Mouse (Mus musculus) gastrocnemius, adult 8-10 months (tissue): ENCODE measurements around the gene Map2k2. TPM values are rescaled to one million over a fixed set of nuclear protein-coding genes. Genes with fewer than 3 reads are reported as not detected.
"Not testable (repeated sequence)": the region's sequence is repeated elsewhere in the genome, so short reads cannot be mapped to it uniquely, and the experiment has no call there.

Experiments used
- DNase-seq, 2 experiments: peaks; one replicate each; pipeline ENCODE4 v3.0.0; 2022; ENCODE audit warnings: low spot score in 2 of 2
- total RNA-seq, 4 experiments: library from RNA; stranded (reverse); gene quantifications; 2 replicates each; pipeline ENCODE4 v1.2.4; 2022

Gene Map2k2
- total RNA-seq, result 100 to 1,000 TPM; 197 to 233 (median 208) TPM

DNA sequence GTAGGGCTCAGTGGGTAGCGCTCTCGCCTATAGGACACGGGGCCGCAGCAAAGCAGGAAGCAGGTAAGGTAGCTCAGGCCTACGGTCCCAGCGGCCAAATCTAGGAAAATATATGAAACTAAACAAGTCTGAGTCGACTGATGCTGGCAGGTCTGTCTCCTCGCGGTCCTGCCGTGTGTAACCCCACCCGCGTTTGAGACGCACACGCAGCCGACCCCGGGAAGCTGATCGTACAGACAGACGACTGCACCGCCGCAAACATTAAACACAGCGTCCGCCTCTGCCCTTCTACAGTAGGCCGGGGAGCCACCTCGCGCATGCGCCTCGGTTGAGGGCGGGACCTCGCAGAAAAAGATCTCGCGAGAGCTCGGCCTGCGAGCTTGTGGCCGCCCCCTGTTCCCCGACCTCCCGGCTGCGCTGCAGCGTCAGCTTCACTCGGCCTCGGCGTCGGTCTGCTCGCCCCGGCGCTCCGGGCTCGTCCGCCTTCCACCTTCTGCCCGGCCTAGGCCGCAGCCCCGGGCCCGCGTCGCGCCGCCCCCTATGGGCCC is at the start of gene Map2k2:
Gene Map2k2, plus strand, starts transcription at position 351 of the 548 bp plus-strand sequence.
- peak; percentile 90 to 95 for DNase-seq

DNA sequence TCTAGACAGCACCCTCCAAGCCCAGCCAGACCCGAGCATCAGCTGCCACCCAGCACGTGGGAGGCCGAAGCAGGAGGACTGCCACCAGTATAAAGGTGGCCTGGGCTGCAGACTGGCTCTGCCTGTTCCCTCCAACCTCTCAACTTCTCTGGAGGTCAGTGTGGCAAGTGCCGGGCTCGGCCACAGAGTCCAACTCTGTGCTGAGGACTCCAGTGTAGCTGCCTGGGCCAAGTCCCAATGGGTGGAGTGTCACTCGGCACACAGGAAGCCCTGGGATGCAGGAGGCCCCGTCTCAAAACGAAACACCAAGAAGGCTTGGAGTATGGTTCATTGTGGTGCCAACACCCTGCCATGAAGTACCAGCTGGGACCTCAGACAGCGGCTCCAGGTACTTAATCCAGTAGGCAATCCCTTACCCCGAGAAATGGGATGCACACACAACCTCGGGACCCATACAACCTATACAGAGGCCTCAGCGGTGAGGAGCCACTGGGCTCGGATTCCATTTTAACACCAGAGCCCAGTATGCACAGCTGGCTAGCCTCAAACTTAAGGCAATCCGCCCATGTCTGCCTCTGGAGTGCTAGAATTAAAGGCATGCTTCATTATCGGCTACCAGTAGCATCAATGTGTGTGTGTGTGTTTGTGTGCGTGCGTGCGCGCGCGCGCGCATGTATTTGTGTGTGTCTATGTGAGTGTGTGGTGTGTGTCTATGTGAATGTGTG is 48.1 kb upstream of the Map2k2 start:
- no peak for DNase-seq

DNA sequence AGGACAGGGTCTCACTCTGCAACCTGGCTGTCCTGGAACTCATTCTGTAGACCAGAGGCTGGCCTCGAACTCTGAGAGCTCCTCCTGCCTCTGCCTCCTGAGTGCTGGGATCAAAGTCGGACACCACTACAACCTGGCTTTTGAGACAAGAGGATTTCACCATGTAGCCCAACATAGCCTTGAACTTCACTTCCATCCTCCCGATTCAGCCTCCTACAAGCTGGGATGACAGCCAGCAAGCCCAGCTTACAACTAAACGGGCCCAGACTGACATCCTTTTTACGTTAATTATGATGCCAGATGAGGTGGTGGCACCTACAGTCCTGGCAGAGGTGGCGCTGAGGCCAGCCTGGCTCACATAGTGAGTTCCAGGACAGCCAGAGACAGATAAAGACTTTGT is 46.8 kb upstream of the Map2k2 start:
- DNase-seq, result no peak

DNA sequence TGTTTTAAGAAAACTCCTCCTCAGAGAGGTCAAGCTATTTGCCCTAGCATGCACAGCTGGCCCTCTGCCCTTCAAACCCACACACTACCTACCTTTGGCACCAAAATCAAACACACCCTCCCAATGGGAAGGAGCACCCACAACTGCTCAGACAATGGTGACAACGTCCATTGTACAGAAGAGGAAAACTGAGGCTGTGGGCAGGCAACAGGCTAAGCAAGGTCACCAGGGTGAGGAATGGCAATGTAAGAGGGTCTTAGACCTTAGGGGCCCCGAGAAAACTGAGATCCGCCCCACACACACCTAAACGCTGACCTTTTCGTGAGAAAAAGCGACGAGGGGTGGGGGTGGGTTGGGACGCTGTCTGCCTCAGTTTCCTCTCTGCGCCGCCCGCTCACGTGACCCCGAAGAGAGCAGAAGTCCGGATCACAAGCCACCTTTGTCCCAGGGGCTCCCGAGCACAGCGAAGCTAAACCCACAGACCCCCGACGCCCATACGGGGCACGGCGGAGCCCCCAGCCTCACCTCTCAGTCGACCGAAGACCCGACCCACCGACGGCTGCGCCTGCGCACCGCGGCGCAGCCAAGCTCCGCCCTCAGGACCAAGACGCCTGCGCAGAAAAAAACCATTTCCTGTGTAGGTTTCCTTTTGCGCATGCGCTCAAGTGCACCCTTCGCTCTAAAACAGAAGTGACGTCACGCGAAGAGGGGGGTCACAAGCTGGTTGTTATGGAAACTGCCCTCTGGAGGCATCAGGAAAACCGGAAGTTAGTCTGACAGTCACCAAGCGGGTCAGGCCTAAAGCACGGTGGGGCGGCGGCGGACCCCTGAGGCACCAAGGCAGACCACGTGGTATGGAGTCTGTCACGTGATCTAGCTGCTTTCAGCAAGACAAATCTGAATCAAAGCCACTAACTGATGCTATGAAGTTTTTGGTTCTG is 45.8 kb upstream of the Map2k2 start, which contains the start of gene Sgta:
Gene Sgta, minus strand, starts transcription at position 579 of the 941 bp plus-strand sequence.
- peak; percentile 99 for DNase-seq

DNA sequence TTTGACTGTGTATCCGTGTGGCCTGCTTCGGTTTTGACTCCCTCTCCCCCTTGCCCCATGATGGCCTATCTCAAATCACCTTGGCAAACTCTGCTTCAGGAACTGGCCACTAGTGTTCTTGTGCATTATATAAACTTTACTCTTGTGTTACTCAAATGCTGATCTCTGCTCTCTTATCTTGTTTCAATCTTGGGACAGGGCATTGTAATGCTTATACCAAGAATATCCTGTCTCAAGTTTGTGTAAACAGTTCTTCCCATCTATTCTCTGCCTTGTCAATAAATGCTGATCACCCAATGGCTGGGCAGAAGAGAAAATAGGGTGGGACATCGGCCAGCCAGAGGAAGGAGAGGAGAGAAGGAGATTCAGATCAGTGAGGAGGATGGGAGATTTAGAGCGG is 43.0 kb upstream of the Map2k2 start:
- no peak for DNase-seq

DNA sequence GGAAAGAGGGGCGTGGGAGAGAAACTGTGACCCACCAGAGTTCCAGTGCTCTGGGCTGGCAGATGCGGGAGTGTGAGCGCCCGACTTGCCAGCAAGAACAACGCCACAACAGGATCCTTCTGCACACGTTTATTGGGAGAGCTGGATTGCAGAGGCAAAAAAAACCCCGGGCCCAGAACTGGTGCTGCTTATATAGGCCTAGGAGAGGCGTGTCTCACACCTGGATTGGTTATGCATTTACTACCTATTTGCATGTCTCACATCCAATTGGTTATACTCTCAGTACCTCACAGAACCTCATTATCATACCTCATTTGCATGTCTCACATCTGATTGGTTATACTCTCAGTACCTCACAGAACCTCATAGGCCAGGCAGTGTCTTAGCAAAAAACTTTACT is 41.2 kb upstream of the Map2k2 start:
- not testable (repeated sequence) for DNase-seq

DNA sequence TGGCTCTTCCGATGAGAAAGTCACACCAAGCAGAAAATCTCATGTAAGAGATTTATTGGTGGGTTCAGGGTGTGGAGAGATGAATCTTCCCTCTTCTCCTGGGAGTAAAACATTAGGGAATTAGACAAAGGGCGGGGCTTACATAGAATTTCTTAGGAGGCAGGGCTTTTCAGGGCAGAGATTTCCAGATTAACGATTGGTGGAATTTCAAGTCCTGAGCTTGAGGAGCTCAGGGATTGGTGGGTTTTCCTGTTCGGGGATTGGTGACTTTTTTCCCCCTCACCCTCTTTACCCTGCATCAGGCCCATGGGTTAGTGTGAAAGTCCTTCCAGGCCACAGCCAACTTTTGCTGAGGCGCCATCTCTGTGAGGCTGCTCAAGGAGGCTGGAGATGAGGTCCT is 37.0 kb upstream of the Map2k2 start:
- no peak for DNase-seq

DNA sequence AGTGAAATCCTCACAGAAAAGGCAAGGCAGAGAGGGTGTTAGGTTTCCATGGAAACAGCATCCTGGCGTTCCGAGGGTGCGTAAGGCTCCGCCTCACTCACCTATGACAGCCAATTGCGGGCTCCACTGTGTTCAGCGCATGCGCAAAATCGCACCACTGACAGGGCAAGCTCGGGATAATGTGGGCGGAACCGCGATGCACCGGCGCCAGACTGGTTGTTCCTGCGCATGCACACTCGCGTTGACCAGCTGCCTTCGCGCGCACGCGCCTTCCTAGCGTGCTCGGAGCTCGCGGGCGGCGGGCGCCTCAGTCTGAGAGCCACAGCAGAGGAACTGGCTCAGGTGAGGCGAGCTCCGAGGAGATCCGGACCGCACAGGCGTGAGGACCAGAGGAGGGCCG is 35.9 kb upstream of the Map2k2 start, which contains the start of gene Thop1:
Gene Thop1, plus strand, starts transcription at position 200 of the 400 bp plus-strand sequence.
- DNase-seq, result peak; percentile 91 to 98

DNA sequence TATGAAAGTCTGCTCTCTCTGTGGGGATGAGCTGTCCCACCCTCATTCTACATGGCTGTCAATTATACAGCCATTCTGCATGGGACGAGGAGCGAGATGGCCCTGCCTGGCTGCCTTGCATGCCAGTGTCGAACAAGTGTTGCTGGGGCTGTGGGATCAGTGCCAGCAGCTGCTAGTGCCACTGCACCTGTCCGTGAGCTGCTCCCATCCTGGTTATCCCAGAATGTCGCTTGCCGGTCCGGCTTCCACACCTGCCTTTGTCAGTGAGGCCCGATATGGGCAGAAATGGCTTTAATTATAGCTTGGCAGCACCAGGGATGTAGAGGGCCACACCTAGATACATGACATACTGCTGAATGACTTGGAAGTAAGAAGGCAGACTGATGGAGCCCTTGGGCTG is 33.4 kb upstream of the Map2k2 start:
- DNase-seq, result no peak

DNA sequence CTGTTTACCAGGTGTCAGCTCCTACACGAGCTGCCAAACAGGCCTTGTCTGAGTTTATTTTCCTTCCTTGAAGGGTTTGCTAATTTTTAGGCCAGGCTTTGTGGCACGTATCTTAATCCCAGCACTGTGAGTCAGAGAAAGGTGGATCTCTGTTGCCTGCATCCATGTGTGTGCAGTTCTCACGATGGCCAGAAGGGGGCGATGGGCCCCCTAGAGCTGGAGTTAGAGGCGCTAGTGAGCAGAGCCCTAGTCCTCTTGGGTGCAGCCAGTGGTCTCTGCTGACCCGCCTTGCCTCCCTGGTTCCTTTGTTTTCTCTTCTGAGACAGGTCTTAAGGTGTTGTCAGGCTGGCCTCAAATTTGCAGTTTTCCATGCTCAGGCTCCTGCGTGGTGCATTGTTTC is 32.3 kb upstream of the Map2k2 start:
- DNase-seq, result no peak

DNA sequence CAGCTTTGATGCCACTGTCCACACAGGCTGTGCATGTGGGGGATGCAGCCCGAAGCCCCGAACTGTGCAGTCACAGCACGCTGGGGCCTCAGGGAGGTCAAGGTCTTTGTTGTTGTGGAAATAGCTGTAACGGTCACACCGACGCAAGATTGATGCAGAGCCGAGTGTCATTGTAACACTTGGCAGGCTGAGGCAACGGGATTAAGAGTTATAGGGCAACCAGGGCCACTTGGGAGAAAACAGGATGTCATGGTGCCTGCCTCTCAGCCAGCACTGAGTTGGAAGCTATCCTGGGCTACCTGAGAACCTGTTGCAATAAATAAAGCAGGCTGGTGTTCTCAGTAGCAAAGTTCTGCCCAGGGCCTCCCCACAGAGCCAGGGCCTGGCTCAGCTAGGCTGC is 30.0 kb upstream of the Map2k2 start:
- peak in 1 of 2 experiments; percentile 46 for DNase-seq

DNA sequence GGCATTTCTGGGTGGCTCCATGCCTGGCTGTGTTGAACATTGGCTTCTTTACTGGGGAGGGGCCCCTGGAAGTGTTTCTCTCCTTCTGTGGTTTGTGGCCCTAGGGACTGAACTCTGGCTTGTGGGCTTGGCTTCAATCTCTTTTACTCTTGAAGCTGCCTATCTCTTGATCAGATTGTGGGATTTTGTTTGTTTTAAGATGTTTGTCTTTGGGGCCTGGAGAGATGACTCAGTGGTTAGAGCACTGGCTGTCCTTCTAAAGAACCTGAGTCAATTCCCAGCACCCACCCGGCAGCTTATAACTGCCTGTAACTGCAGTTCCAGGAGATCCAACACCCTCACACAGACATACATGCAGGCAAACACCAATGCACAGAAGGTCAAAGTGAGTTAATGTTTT is 29.4 kb upstream of the Map2k2 start:
- no peak for DNase-seq

DNA sequence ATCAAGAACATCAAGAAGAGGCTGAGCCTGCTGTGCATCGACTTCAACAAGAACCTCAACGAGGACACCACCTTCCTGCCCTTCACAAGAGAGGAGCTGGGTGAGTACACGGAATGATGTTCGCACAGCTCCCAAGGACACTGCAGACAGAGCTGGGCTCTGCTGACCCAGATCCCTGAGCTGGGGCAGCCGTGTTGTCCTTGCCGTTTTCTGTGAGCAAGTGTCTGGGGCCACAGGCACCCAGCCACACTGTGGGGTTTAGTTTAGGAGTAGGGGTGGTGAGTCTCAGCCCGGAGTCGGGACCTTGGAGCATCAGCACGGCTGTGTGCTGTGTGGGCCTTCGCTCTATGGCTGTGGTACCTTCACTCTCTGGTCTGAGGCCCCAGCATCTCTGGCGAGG is 27.8 kb upstream of the Map2k2 start:
- DNase-seq, result no peak

DNA sequence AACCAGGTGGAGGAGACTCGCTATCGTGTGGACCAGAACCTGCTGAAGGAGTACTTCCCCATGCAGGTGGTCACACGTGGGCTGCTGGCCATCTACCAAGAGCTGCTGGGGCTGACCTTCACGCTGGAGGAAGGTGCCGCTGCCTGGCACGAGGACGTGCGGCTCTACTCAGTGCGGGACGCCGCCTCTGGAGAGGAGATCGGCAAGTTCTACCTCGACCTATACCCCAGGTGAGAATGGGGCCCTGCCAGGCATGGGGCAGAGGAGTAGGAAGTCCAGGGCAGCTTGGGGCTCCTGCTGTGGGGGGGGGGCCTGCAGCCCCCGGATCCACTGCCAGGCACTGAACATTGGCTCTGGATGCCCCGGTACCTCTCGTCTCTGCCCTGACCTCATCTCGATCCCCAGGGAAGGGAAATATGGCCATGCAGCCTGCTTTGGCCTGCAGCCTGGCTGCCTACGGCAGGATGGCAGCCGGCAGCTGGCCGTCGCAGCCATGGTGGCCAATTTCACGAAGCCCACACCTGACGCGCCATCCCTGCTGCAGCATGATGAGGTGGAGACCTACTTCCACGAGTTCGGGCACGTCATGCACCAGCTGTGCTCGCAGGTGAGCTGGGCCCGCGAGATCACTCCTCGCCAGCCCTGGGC is 25.6 kb upstream of the Map2k2 start:
- no peak for DNase-seq

DNA sequence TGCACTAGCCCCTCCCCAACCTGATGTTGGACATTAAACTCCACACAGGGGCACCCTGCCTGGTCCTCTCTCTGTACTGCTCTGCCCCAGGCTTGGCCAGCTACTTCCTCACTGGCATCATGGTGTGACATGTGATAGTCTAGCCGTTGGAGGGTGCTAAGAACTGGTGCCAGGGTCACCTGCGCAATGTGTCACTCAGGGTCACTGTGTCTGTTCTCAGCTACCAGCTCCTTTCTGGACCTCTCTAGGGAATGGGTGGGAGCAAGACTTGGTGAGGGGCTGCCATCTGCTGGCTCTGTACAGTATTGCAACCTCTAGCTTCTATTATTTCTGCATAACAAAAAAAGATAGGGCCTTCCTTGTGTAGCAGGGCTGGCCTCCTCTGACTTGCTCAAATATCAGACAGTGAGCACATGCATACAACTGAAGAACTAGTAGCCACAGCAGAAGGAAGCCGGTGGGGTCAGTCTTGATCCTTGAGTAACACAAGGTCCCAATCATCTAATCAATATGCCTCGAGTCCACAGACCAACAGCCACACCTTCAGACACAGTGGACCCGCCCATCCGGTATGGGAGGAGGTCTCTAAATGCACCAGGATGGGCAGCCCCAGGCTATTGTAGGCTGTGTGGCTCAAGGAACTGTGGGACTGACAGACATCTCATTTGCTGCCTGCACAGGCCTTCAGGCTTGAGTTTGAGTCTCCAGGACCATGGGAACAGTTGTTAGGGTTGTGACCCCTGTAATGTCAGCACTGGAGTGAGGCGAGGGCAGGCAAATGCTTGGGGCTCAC is 23.4 kb upstream of the Map2k2 start:
- peak; percentile 63 to 68 for DNase-seq

DNA sequence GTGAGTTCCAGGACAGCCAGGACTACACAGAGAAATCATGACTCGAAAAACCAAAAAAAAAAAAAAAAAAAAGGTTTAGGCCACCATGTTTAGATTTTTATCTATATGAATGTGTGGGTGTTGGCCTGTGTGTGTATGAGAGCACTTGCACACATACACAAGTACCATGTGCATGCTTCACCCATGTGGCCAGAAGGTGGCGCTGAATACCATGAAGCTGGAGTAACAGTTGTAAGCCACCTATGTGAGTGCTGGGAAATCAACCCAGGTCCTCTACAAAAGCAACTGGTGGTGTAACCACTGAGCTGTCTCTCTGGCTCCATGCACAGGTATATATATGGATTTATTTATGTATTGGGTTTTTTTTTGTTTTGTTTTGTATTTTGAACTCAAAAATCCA is 18.7 kb upstream of the Map2k2 start:
- no peak for DNase-seq

DNA sequence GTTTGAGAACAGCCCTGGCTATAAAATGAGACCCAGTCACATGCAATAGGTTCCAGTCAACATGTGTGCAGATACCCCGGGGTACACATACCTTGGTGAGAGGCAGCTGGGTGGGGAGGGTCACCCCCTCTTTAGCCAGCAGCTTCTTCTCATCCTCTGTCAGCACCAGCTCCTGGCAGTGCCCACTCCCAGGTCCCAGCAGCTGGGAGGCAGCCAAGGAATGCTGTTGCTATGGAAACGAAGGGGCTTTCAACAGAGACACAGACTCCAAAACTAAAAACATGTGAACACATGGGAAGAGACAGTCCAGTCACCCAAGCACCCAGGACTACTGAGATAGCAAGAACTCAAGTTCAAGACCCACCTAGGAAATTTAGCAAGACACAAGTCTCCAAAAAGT is 16.5 kb upstream of the Map2k2 start:
- no peak for DNase-seq

DNA sequence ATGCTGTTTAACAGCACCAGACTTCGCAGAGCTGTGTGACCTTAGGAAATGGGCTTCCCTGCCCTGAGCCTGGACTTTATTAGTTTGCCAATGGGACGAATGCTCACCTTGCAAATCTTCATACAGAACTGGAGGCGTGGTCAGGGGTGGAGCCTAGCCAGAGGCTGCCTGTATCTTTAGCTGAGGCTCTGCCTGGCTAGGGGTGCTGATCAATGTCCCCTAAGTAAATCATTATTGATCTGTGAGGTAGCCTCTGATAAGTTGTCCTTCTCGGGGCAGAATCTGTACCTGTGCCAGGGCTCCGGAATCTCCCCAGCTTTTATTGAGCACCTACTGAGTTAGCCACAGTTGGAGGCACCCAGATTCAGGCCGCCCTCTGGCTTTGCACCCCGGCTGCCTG is 15.1 kb upstream of the Map2k2 start:
- no peak for DNase-seq

DNA sequence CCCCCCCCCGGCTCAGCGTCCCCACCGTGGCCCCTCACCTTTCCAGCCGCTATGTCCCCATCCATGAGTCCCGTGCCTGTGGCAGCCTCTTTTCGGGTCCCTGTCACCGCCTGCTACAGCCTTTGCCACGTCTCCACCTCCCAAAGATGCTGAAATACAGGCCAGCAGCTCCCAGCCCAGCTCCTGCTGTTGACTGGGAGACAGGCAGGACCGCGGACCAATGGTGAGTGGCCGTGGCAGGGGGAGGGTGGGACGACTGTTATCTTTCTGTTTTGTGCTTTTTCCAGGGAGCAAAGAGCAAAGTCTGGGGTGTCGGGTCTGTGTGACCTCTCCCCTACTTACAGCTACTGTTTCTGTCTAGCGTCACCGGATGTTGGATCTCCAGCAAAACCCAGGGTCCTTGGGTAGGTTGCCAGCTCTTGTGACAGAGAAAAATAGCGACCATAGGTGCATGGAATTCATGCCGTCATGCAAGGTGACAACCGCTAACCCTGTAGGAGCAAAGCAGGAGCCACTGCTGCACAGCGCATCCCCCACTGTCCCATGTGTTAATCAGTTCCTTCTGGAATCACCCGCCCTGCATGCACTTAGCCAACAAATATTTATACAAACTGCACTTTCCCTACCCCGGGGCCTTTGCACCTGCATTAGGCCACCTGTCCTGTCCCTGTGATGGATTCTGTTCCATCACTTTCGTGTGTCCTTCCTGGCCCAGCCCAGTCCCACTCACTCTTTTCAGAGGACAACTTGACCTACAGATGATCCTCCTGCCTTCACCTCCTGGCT is 13.1 kb upstream of the Map2k2 start:
- DNase-seq, result no peak
